Mouse (Mus musculus) embryonic fibroblast, embryonic 13.5 days (primary cell): ENCODE data around the gene Nr2e3.

Experiments used
- CTCF ChIP-seq: IDR thresholded peaks from 2 replicates; pipeline ENCODE4 v1.5.1; 2011; ENCODE audit warnings: mild to moderate bottlenecking, control low read depth, low read length, moderate library complexity, borderline replicate concordance; ENCODE audit not compliant: insufficient read depth
- POLR2A ChIP-seq: IDR thresholded peaks from 2 replicates; pipeline ENCODE4 v1.6.1; 2011; ENCODE audit warnings: low read depth, mild to moderate bottlenecking, control low read depth, low read length, moderate library complexity

GRCm38 (mm10) chr9:59914761-59915160 is 45.7 kb downstream of the Nr2e3 start:
- TF ChIP-seq CTCF (no peak), POLR2A (no peak)
